Mouse (Mus musculus): ENCODE results near the gene Hmcn1. TPM values are rescaled to one million over a fixed set of nuclear protein-coding genes. Genes with fewer than 3 reads are reported as not detected.

Hmcn1 gene
- polyA plus RNA-seq, 1 experiment from 2014 or later: 8.8 TPM

- H3K4me2 ChIP-seq (replicated peaks): no peak overlapping the region
- H3K36me3 ChIP-seq: no peaks in the 10 kb centered on the region
- H3K27me3 ChIP-seq (replicated peaks): no peaks in the 10 kb centered on the region
- no peaks in the 10 kb centered on the region for H3K4me1 ChIP-seq
- H3K27ac ChIP-seq: no peak overlapping the region
- no peak overlapping the region for H3K9ac ChIP-seq
- no peaks in the 10 kb centered on the region for H3K9me3 ChIP-seq
- no peak for ATAC-seq (ENCODE audit: low FRiP score, low read depth)
- H3K4me3 ChIP-seq: no peak overlapping the region
- WGBS: 89% methylated on average over 15 of the region's 15 CpGs
Observed at GRCm38 (mm10) chr1:150681006-150681405, 312.2 kb downstream of the Hmcn1 start.

GRCm38 (mm10) chr1:150680345-150680744 lies 312.9 kb downstream of the Hmcn1 start:
- Histone ChIP-seq H3K4me3 (no peak overlapping the region), H3K27me3 (replicated peaks) (no peaks in the 10 kb centered on the region), H3K4me1 (no peaks in the 10 kb centered on the region), H3K9ac (no peak overlapping the region), H3K9me3 (no peaks in the 10 kb centered on the region), H3K4me2 (replicated peaks) (no peak overlapping the region), H3K27ac (no peak overlapping the region), H3K36me3 (no peaks in the 10 kb centered on the region)
- WGBS: 89% methylated on average over 4 of the region's 4 CpGs
- no peak for ATAC-seq (ENCODE audit: low FRiP score, low read depth)

- Histone ChIP-seq H3K36me3 (peaks cover 7% of the 10 kb centered on the region; the same call in 1 of the 2 replicates), H3K4me3 (no peak overlapping the region), H3K27me3 (replicated peaks) (no peaks in the 10 kb centered on the region), H3K27ac (no peak overlapping the region), H3K4me1 (no peaks in the 10 kb centered on the region), H3K4me2 (replicated peaks) (no peak overlapping the region), H3K9ac (no peak overlapping the region), H3K9me3 (no peaks in the 10 kb centered on the region; the same call in 1 of the 2 replicates)
- no peak for ATAC-seq (ENCODE audit: low FRiP score, low read depth)
- WGBS: 95% methylated on average over 1 of the region's 1 CpGs
Observed at GRCm38 (mm10) chr1:150645314-150645713, 347.9 kb downstream of the Hmcn1 start.

GRCm38 (mm10) chr1:150639522-150639921 lies 353.7 kb downstream of the Hmcn1 start:
- WGBS: 73% methylated on average over 6 of the region's 6 CpGs

GRCm38 (mm10) chr1:150632506-150632905 lies 360.7 kb downstream of the Hmcn1 start:
- Histone ChIP-seq H3K27ac (no peak overlapping the region), H3K27me3 (replicated peaks) (no peaks in the 10 kb centered on the region), H3K4me1 (no peaks in the 10 kb centered on the region), H3K4me3 (no peak overlapping the region), H3K36me3 (no peaks in the 10 kb centered on the region), H3K9me3 (no peaks in the 10 kb centered on the region), H3K9ac (no peak overlapping the region), H3K4me2 (replicated peaks) (no peak overlapping the region)
- WGBS: 74% methylated on average over 4 of the region's 4 CpGs
- ATAC-seq (ENCODE audit: low FRiP score, low read depth): no peak

More at GRCm38 (mm10) chr1:150639522-150639921, 353.7 kb downstream of the Hmcn1 start:
- ATAC-seq (ENCODE audit: low FRiP score, low read depth): no peak
- Histone ChIP-seq H3K36me3 (no peaks in the 10 kb centered on the region), H3K4me3 (no peak overlapping the region), H3K9ac (no peak overlapping the region), H3K4me1 (no peaks in the 10 kb centered on the region), H3K4me2 (replicated peaks) (no peak overlapping the region), H3K27me3 (replicated peaks) (no peaks in the 10 kb centered on the region), H3K27ac (no peak overlapping the region), H3K9me3 (no peaks in the 10 kb centered on the region)

- H3K36me3 ChIP-seq: no peaks in the 10 kb centered on the region
- ATAC-seq (ENCODE audit: low FRiP score, low read depth): no peak
- WGBS: 87% methylated on average over 3 of the region's 3 CpGs
Observed at GRCm38 (mm10) chr1:150631856-150632171, 361.4 kb downstream of the Hmcn1 start.

GRCm38 (mm10) chr1:150631035-150631855 lies 362.0 kb downstream of the Hmcn1 start:
- Histone ChIP-seq H3K4me3 (no peak overlapping the region), H3K27ac (no peak overlapping the region), H3K36me3 (no peaks in the 10 kb centered on the region), H3K9ac (no peak overlapping the region), H3K27me3 (replicated peaks) (no peaks in the 10 kb centered on the region), H3K4me2 (replicated peaks) (no peak overlapping the region), H3K4me1 (no peaks in the 10 kb centered on the region), H3K9me3 (no peaks in the 10 kb centered on the region)
- WGBS: 84% methylated on average over 17 of the region's 17 CpGs
- ATAC-seq (ENCODE audit: low FRiP score, low read depth): no peak

More at GRCm38 (mm10) chr1:150631856-150632171, 361.4 kb downstream of the Hmcn1 start:
- no peak overlapping the region for H3K9ac ChIP-seq
- H3K4me1 ChIP-seq: no peaks in the 10 kb centered on the region
- no peaks in the 10 kb centered on the region for H3K27me3 ChIP-seq (replicated peaks)
- H3K9me3 ChIP-seq: no peaks in the 10 kb centered on the region
- no peak overlapping the region for H3K27ac ChIP-seq
- H3K4me3 ChIP-seq: no peak overlapping the region
- H3K4me2 ChIP-seq (replicated peaks): no peak overlapping the region

- Histone ChIP-seq H3K36me3 (0 out of 2 replicates have a peak, but pooled peaks cover 7% of the 10 kb centered on the region), H3K27me3 (replicated peaks) (no peaks in the 10 kb centered on the region), H3K4me3 (no peak overlapping the region), H3K27ac (no peak overlapping the region), H3K9ac (no peak overlapping the region), H3K4me2 (replicated peaks) (no peak overlapping the region), H3K4me1 (no peaks in the 10 kb centered on the region), H3K9me3 (no peaks in the 10 kb centered on the region)
- ATAC-seq (ENCODE audit: low FRiP score, low read depth): no peak
- WGBS: 96% methylated on average over 2 of the region's 2 CpGs
Observed at GRCm38 (mm10) chr1:150623226-150623625, 370.0 kb downstream of the Hmcn1 start.

- Histone ChIP-seq H3K27ac (no peak overlapping the region), H3K36me3 (no peaks in the 10 kb centered on the region), H3K4me1 (no peaks in the 10 kb centered on the region), H3K27me3 (replicated peaks) (no peaks in the 10 kb centered on the region), H3K4me2 (replicated peaks) (no peak overlapping the region), H3K4me3 (no peak overlapping the region), H3K9ac (no peak overlapping the region), H3K9me3 (no peaks in the 10 kb centered on the region)
- WGBS: 77% methylated on average over 9 of the region's 9 CpGs
- ATAC-seq (ENCODE audit: low FRiP score, low read depth): no peak
Observed at GRCm38 (mm10) chr1:150610539-150610938, 382.7 kb downstream of the Hmcn1 start.

- no peak for ATAC-seq (ENCODE audit: low FRiP score, low read depth)
- H3K4me3 ChIP-seq: no peak overlapping the region
- 89% methylated on average over 4 of the region's 4 CpGs for WGBS
Observed at GRCm38 (mm10) chr1:150606173-150606572, 387.1 kb downstream of the Hmcn1 start.

GRCm38 (mm10) chr1:150593614-150594013 lies 399.6 kb downstream of the Hmcn1 start:
- no peaks in the 10 kb centered on the region for H3K4me1 ChIP-seq
- no peaks in the 10 kb centered on the region for H3K36me3 ChIP-seq
- no peaks in the 10 kb centered on the region for H3K9me3 ChIP-seq
- 0 out of 2 replicates have a peak, but pooled peaks have one; percentile 35 for ATAC-seq (ENCODE audit: low FRiP score, low read depth)
- H3K4me2 ChIP-seq (replicated peaks): no peak overlapping the region
- H3K27ac ChIP-seq: no peak overlapping the region
- no peak overlapping the region for H3K9ac ChIP-seq
- H3K27me3 ChIP-seq (replicated peaks): no peaks in the 10 kb centered on the region
- H3K4me3 ChIP-seq: no peak overlapping the region
- 60% methylated on average over 13 of the region's 13 CpGs for WGBS

More at GRCm38 (mm10) chr1:150606173-150606572, 387.1 kb downstream of the Hmcn1 start:
- H3K36me3 ChIP-seq: no peaks in the 10 kb centered on the region
- no peaks in the 10 kb centered on the region for H3K9me3 ChIP-seq
- no peak overlapping the region for H3K9ac ChIP-seq
- no peak overlapping the region for H3K27ac ChIP-seq
- H3K27me3 ChIP-seq (replicated peaks): no peaks in the 10 kb centered on the region
- H3K4me2 ChIP-seq (replicated peaks): no peak overlapping the region
- H3K4me1 ChIP-seq: no peaks in the 10 kb centered on the region

GRCm38 (mm10) chr1:150591253-150591652 lies 402.0 kb downstream of the Hmcn1 start:
- Histone ChIP-seq H3K27ac (no peak overlapping the region), H3K9me3 (no peaks in the 10 kb centered on the region), H3K4me1 (0 out of 2 replicates have a peak, but pooled peaks cover 5% of the 10 kb centered on the region), H3K27me3 (replicated peaks) (no peaks in the 10 kb centered on the region), H3K9ac (no peak overlapping the region), H3K36me3 (no peaks in the 10 kb centered on the region), H3K4me3 (no peak overlapping the region), H3K4me2 (replicated peaks) (no peak overlapping the region)
- no peak for ATAC-seq (ENCODE audit: low FRiP score, low read depth)
- 33% methylated on average over 2 of the region's 2 CpGs for WGBS

GRCm38 (mm10) chr1:150587410-150587809 lies 405.8 kb downstream of the Hmcn1 start:
- Histone ChIP-seq H3K36me3 (no peaks in the 10 kb centered on the region), H3K27me3 (replicated peaks) (no peaks in the 10 kb centered on the region), H3K27ac (no peak overlapping the region), H3K4me2 (replicated peaks) (no peak overlapping the region), H3K4me1 (0 out of 2 replicates have a peak, but pooled peaks cover 9% of the 10 kb centered on the region), H3K9ac (no peak overlapping the region), H3K4me3 (no peak overlapping the region), H3K9me3 (no peaks in the 10 kb centered on the region)
- ATAC-seq (ENCODE audit: low FRiP score, low read depth): peak; percentile 51; the same call in 1 of the 2 replicates
